Mouse (Mus musculus) olfactory bulb, adult 2 months (tissue): ENCODE results near the gene Mknk1.

Experiments used
- CTCF ChIP-seq: fragments of 200-500 bp; IDR thresholded peaks from 2 replicates; pipeline ENCODE4 v1.5.1; 2012; ENCODE audit warnings: low read depth, mild to moderate bottlenecking, low read length, moderate library complexity; ENCODE audit not compliant: insufficient read depth
- POLR2A ChIP-seq: fragments of 200-500 bp; IDR thresholded peaks from 2 replicates; pipeline ENCODE4 v1.6.1; 2012; ENCODE audit warnings: mild to moderate bottlenecking, low read depth, low read length, moderate library complexity; ENCODE audit not compliant: insufficient read depth

DNA sequence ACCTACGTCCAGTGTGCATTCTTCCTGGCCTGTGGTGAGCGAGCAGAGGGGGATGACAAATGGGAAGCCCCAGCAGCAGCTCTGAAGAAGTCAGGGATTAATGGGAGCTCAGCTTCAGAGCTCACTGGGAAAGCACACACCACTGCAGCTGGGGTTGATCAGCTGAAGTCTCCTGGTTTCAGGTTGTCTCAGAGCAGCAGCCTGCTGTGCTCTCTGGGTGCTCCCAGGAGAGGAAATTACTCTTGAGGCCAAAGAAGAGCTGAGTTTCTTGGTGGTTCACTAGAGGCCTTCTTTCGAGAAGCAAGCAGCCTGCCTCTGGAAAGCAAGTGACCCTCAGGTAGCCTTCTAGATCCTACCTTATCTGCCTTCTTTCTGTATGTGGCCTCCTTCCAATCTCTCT lies 18.1 kb upstream of the Mknk1 start:
- no peak for TF ChIP-seq POLR2A
- TF ChIP-seq CTCF: no peak
